Mouse (Mus musculus): ENCODE results near the gene Racgap1. TPM values are rescaled to one million over a fixed set of nuclear protein-coding genes. Genes with fewer than 3 reads are reported as not detected.
A peak's percentile ranks its signal among the peaks of the same experiment; 100 is the strongest.

The Racgap1 gene
- polyA plus RNA-seq, 1 experiment from 2014 or later: 120 TPM

GRCm38 (mm10) chr15:99596056-99596687, 55.3 kb downstream of the Racgap1 start:
- H3K36me3 ChIP-seq: no peaks in the 10 kb centered on the region
- peak; percentile 86 for ATAC-seq
- no peak overlapping the region for H3K4me3 ChIP-seq (replicated peaks)
- no peak overlapping the region for H3K9ac ChIP-seq
- H3K4me1 ChIP-seq (replicated peaks): peaks cover 3% of the 10 kb centered on the region
- WGBS: 1% methylated on average over 7 of the region's 7 CpGs
- H3K27me3 ChIP-seq (replicated peaks): peaks cover 70% of the 10 kb centered on the region
- no peak overlapping the region for H3K4me2 ChIP-seq (replicated peaks)
- H3K27ac ChIP-seq: no peak overlapping the region
- H3K9me3 ChIP-seq: no peaks in the 10 kb centered on the region

- Histone ChIP-seq H3K9me3 (no peaks in the 10 kb centered on the region), H3K4me2 (replicated peaks) (no peak overlapping the region), H3K27me3 (replicated peaks) (peaks cover 76% of the 10 kb centered on the region), H3K4me3 (replicated peaks) (no peak overlapping the region), H3K36me3 (no peaks in the 10 kb centered on the region), H3K9ac (no peak overlapping the region), H3K27ac (no peak overlapping the region), H3K4me1 (replicated peaks) (peaks cover 12% of the 10 kb centered on the region)
- WGBS: 79% methylated on average over 10 of the region's 10 CpGs
- no peak for ATAC-seq
These were observed 56.5 kb downstream of the Racgap1 start for GRCm38 (mm10) chr15:99594951-99595350.

DNA sequence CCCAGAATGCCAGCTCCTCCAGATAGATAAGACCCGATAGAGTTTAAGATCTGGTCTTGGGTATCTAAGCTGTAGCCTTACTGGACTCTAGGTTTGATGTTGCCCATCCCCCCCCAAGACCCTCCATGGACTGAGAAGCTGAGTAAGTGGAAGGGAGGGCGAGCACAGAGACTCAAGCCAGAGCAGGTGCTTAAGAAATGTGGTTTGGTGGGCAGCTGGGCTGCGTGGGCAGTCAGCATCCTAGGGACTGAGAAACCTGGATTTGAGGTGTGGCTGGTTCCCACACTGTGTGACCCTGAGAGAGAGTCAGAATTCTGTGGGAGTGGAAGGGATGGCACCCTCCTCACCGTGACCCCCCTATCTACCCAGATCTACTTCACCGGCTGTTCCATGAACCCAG, 58.6 kb downstream of the Racgap1 start:
- no peak overlapping the region for H3K27ac ChIP-seq
- no peak overlapping the region for H3K4me2 ChIP-seq (replicated peaks)
- WGBS: 79% methylated on average over 5 of the region's 5 CpGs
- H3K27me3 ChIP-seq (replicated peaks): peaks cover 84% of the 10 kb centered on the region
- peaks cover 12% of the 10 kb centered on the region for H3K4me1 ChIP-seq (replicated peaks)
- no peak for ATAC-seq
- H3K36me3 ChIP-seq: no peaks in the 10 kb centered on the region
- H3K9ac ChIP-seq: no peak overlapping the region
- H3K4me3 ChIP-seq (replicated peaks): no peak overlapping the region
- H3K9me3 ChIP-seq: no peaks in the 10 kb centered on the region

DNA sequence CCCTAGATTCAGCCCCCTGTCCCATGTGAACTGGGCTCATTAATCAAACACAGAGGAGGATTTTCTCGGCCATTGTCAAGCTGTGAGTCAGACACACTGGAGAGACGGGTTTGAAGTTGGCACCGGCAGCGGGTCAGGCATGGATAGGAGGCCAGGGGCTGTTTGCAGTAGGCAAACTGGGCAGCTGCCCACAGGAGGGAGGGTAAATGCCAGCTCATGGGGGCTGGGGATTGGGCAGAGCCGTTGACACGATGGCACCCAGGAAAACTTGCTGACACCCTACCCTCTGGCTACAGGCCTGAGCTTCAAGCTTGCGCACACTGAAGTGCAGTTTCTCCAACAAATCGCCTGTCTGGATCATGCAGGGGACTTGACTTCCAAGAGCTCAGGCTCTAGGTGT, 59.3 kb downstream of the Racgap1 start:
- no peak for ATAC-seq
- no peaks in the 10 kb centered on the region for H3K36me3 ChIP-seq
- H3K27ac ChIP-seq: no peak overlapping the region
- peaks cover 84% of the 10 kb centered on the region for H3K27me3 ChIP-seq (replicated peaks)
- no peak overlapping the region for H3K4me3 ChIP-seq (replicated peaks)
- H3K9ac ChIP-seq: no peak overlapping the region
- H3K9me3 ChIP-seq: no peaks in the 10 kb centered on the region
- no peak overlapping the region for H3K4me2 ChIP-seq (replicated peaks)
- H3K4me1 ChIP-seq (replicated peaks): peaks cover 12% of the 10 kb centered on the region
- 73% methylated on average over 8 of the region's 8 CpGs for WGBS

DNA sequence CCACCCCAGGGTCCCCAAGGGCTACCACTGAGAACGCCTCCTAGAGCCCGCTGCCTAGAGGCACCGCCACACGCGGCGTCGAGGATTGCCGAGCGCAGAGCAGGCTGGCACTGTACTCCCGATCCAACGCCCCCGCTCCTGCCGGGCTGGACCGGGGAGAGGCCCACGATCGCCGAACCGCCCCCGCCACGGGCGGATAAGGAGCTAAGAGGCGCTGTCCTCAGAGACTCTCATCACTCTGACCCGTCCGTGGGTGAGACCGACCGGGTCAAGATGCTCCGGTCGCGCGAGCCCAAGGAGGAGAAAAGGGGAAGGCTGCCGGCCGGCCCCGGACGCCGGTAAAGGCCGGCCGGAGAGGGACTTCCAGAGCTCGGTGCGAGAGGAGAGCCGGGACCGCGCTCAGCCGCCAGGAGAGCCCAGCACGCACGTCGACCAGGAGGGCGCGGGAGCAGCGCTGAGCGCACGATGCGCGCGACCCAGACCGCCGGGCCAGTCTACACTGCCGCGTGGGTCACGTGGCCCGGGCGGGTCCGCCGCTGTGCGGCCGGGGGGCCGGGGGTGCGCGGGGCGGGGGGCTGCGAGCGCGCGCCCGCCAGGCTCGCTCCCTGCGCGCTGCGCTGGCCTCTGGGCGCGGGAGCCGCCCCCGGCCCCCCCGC, 60.9 kb downstream of the Racgap1 start, which contains the start of gene Aqp5:
Aqp5 (plus strand) TSS at position 354 of the 656 bp plus-strand sequence.
- no peak within 1 kb of the TSS for H3K27ac ChIP-seq
- H3K4me1 ChIP-seq (replicated peaks): peaks cover 8% of the 10 kb centered on the region
- no peaks in the 10 kb centered on the region for H3K9me3 ChIP-seq
- H3K4me3 ChIP-seq (replicated peaks): peak within 1 kb of the TSS; percentile 38
- ATAC-seq: peak; percentile 71
- no peaks in the 10 kb centered on the region for H3K36me3 ChIP-seq
- peak within 1 kb of the TSS; percentile 70 for H3K4me2 ChIP-seq (replicated peaks)
- no peak within 1 kb of the TSS for H3K9ac ChIP-seq
- H3K27me3 ChIP-seq (replicated peaks): peaks cover 95% of the 10 kb centered on the region
- 2% methylated on average over 68 of the region's 83 CpGs for WGBS

GRCm38 (mm10) chr15:99589704-99590103, 61.8 kb downstream of the Racgap1 start:
- Histone ChIP-seq H3K27me3 (replicated peaks) (peaks cover 99% of the 10 kb centered on the region), H3K4me3 (replicated peaks) (no peak overlapping the region), H3K4me1 (replicated peaks) (peaks cover 12% of the 10 kb centered on the region), H3K9me3 (no peaks in the 10 kb centered on the region), H3K27ac (no peak overlapping the region), H3K4me2 (replicated peaks) (no peak overlapping the region), H3K9ac (no peak overlapping the region), H3K36me3 (no peaks in the 10 kb centered on the region)
- ATAC-seq: no peak
- WGBS: 26% methylated on average over 7 of the region's 7 CpGs

GRCm38 (mm10) chr15:99589237-99589636, 62.2 kb downstream of the Racgap1 start:
- H3K9ac ChIP-seq: no peak overlapping the region
- no peak overlapping the region for H3K4me2 ChIP-seq (replicated peaks)
- H3K36me3 ChIP-seq: no peaks in the 10 kb centered on the region
- H3K4me1 ChIP-seq (replicated peaks): peaks cover 17% of the 10 kb centered on the region
- ATAC-seq: no peak
- H3K4me3 ChIP-seq (replicated peaks): no peak overlapping the region
- no peak overlapping the region for H3K27ac ChIP-seq
- H3K27me3 ChIP-seq (replicated peaks): peaks cover 99% of the 10 kb centered on the region
- no peaks in the 10 kb centered on the region for H3K9me3 ChIP-seq
- WGBS: 7% methylated on average over 9 of the region's 9 CpGs

DNA sequence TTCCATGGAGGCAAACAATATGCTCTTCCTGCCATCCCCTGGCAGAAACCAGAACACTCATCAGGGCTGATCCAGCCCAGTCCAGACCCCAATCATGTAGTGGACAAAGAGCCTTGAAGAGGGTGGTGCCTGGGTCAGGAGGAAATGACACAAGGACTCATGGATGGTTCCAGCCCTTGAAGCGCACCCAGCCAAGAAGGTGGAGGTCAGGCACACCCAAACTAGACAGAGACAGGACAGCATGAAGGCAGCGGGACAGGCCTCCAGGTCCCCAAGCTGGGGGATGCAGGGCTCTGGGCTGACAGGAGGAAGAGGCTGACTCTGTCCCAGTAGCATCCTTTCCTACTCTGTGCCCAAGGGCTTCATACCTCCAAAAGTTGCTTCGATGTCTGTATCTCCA, 64.9 kb downstream of the Racgap1 start:
- Histone ChIP-seq H3K27me3 (replicated peaks) (peaks cover 94% of the 10 kb centered on the region), H3K9ac (no peak overlapping the region), H3K4me3 (replicated peaks) (no peak overlapping the region), H3K36me3 (no peaks in the 10 kb centered on the region), H3K9me3 (no peaks in the 10 kb centered on the region), H3K4me1 (replicated peaks) (peaks cover 26% of the 10 kb centered on the region), H3K27ac (no peak overlapping the region), H3K4me2 (replicated peaks) (no peak overlapping the region)
- 88% methylated on average over 3 of the region's 3 CpGs for WGBS
- no peak for ATAC-seq

GRCm38 (mm10) chr15:99585741-99586140, 65.7 kb downstream of the Racgap1 start:
- H3K36me3 ChIP-seq: no peaks in the 10 kb centered on the region
- H3K4me3 ChIP-seq (replicated peaks): no peak overlapping the region
- peaks cover 94% of the 10 kb centered on the region for H3K27me3 ChIP-seq (replicated peaks)
- WGBS: 64% methylated on average over 6 of the region's 6 CpGs
- peaks cover 23% of the 10 kb centered on the region for H3K4me1 ChIP-seq (replicated peaks)
- no peak overlapping the region for H3K4me2 ChIP-seq (replicated peaks)
- H3K27ac ChIP-seq: no peak overlapping the region
- H3K9me3 ChIP-seq: no peaks in the 10 kb centered on the region
- ATAC-seq: no peak
- H3K9ac ChIP-seq: no peak overlapping the region

- H3K4me2 ChIP-seq (replicated peaks): peak overlapping the region; percentile 71
- peak overlapping the region; percentile 33 for H3K4me3 ChIP-seq (replicated peaks)
- no peaks in the 10 kb centered on the region for H3K36me3 ChIP-seq
- peak; percentile 43; the same call in 1 of the 2 replicates for ATAC-seq
- H3K27me3 ChIP-seq (replicated peaks): peaks cover 85% of the 10 kb centered on the region
- H3K27ac ChIP-seq: no peak overlapping the region
- peaks cover 18% of the 10 kb centered on the region for H3K4me1 ChIP-seq (replicated peaks)
- H3K9me3 ChIP-seq: no peaks in the 10 kb centered on the region
- WGBS: under 1% methylated on average over 24 of the region's 24 CpGs
- H3K9ac ChIP-seq: no peak overlapping the region
These were observed 66.9 kb downstream of the Racgap1 start for GRCm38 (mm10) chr15:99584407-99585202.

DNA sequence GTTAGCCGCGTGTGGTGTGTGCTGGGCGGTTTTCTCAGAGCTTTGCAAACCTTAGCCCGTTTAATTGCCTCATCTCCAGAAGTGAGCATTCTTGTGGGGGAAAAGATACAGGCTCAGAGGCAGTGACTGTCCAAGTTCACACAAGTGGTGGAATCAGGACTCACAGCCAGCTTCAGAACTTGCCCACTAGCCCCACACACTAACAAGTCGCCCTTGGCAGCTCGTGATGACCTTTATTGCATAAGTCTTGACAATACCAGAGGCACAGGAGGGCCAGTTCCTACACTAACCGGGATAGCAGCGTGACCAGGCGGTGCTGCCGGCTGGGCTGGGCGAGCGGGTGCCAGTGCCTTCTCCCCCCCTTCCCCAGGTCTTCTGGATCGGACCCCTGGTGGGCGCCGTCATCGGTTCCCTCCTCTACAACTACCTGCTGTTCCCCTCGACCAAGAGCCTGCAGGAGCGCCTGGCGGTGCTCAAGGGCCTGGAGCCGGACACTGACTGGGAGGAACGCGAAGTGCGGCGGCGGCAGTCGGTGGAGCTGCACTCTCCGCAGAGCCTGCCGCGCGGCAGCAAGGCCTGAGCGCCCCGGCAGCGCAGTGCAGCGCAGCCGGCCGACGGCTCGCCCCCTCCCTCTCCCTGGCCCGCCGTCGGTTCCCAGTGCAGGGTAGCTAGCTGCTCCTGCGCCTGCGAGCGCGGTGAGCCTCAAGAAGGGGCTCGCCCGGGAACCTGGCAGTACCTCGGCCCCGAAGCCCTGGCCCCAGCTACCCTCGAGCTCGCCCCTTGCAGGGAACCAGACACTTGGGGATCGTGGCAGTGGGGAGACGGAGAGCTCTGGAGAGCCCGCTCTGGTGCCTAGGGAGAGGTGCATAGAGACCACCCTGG, 67.8 kb downstream of the Racgap1 start:
- Histone ChIP-seq H3K27ac (no peak overlapping the region), H3K9ac (no peak overlapping the region)
- 2% methylated on average over 54 of the region's 54 CpGs for WGBS

More for the DNA sequence above, 67.8 kb downstream of the Racgap1 start:
- no peaks in the 10 kb centered on the region for H3K9me3 ChIP-seq
- peaks cover 18% of the 10 kb centered on the region for H3K4me1 ChIP-seq (replicated peaks)
- ATAC-seq: peak; percentile 61
- H3K4me3 ChIP-seq (replicated peaks): peak overlapping the region; percentile 33
- H3K36me3 ChIP-seq: no peaks in the 10 kb centered on the region
- peaks cover 83% of the 10 kb centered on the region for H3K27me3 ChIP-seq (replicated peaks)
- peak overlapping the region; percentile 71 for H3K4me2 ChIP-seq (replicated peaks)

Measured in intestine, embryonic 15.5 days (tissue).